Mouse (Mus musculus) CH12.LX (cell line): ENCODE data around the gene Samd4. TPM values are rescaled to one million over a fixed set of nuclear protein-coding genes. Genes with fewer than 3 reads are reported as not detected.

ENCODE experiments used
- DNase-seq: peaks from one replicate; pipeline ENCODE4 v3.0.0-alpha.2; 2013; ENCODE audit errors: extremely low read depth
- H3K27ac ChIP-seq: 2 replicates; pipeline ENCODE4 v1.5.1; 2012; ENCODE audit warnings: low read depth, mild to moderate bottlenecking, control low read depth, moderate library complexity; ENCODE audit not compliant: insufficient read depth
- H3K27me3 ChIP-seq: replicated peaks from 2 replicates; pipeline ENCODE3; 2012; ENCODE audit warnings: inconsistent platforms
- H3K36me3 ChIP-seq, 2 experiments: replicated peaks in 1 of 2; 2 replicates each; pipeline versions ENCODE3 to v1.6.1; 2012; ENCODE audit warnings: inconsistent platforms in 1 of 2, low read length in 1 of 2, mild to moderate bottlenecking in 1 of 2, mixed read lengths in 1 of 2, moderate library complexity in 1 of 2; ENCODE audit not compliant: control insufficient read depth in 1 of 2, insufficient read depth in 1 of 2
- H3K4me1 ChIP-seq, 2 experiments: 2 replicates each; pipeline ENCODE4 v1.6.1; 2012; ENCODE audit warnings: inconsistent platforms in 1 of 2, moderate library complexity in 1 of 2; ENCODE audit not compliant: insufficient read depth in 2 of 2, control insufficient read depth in 1 of 2
- H3K4me2 ChIP-seq: 2 replicates; pipeline ENCODE4 v1.6.1; 2012; ENCODE audit warnings: low read depth, mild to moderate bottlenecking, control low read depth; ENCODE audit not compliant: poor library complexity, insufficient read depth, severe bottlenecking
- H3K4me3 ChIP-seq, 3 experiments: fragments of 150-350 bp in 1 of 3; sonication (generic) in 1 of 3; replicated peaks in 1 of 3; 2 replicates each; pipeline versions ENCODE3 to v1.5.1; 2011 to 2012; ENCODE audit warnings: low read depth in 2 of 3, low read length in 2 of 3, mild to moderate bottlenecking in 2 of 3, moderate library complexity in 2 of 3, control low read depth in 1 of 3, improper control_type of control experiment in 1 of 3, inconsistent platforms in 1 of 3, mixed read lengths in 1 of 3; ENCODE audit not compliant: poor library complexity in 1 of 3
- H3K79me2 ChIP-seq: replicated peaks from 2 replicates; pipeline ENCODE4 v1.6.1; 2012; ENCODE audit warnings: mild to moderate bottlenecking, moderate library complexity; ENCODE audit not compliant: control insufficient read depth, poor library complexity, insufficient read depth, severe bottlenecking; ENCODE audit errors: extremely low read depth
- H3K9ac ChIP-seq: 2 replicates; pipeline ENCODE4 v1.6.1; 2012; ENCODE audit warnings: low read depth, mild to moderate bottlenecking, control low read depth, moderate library complexity; ENCODE audit not compliant: insufficient read depth
- H3K9me3 ChIP-seq: replicated peaks from 2 replicates; pipeline ENCODE3; 2012; ENCODE audit warnings: low read length, inconsistent platforms, mixed read lengths
- BHLHE40 ChIP-seq: IDR thresholded peaks from 2 replicates; pipeline ENCODE4 v1.6.1; 2011; ENCODE audit warnings: mild to moderate bottlenecking, low read depth, low read length, improper control_type of control experiment
- CTCF ChIP-seq, 2 experiments: IDR thresholded peaks in 1 of 2; conservative IDR thresholded peaks in 1 of 2; 2 replicates each; pipeline ENCODE4 v1.5.1; 2011 to 2012; ENCODE audit warnings: low read depth in 2 of 2, low read length in 2 of 2, improper control_type of control experiment in 1 of 2, inconsistent platforms in 1 of 2, mild to moderate bottlenecking in 1 of 2, moderate library complexity in 1 of 2
- E2F4 ChIP-seq: IDR thresholded peaks from 2 replicates; pipeline ENCODE4 v1.6.1; 2011; ENCODE audit warnings: low read depth, low read length, improper control_type of control experiment; ENCODE audit not compliant: insufficient replicate concordance
- EP300 ChIP-seq: IDR thresholded peaks from 2 replicates; pipeline ENCODE4 v1.6.1; 2011; ENCODE audit warnings: low read length, improper control_type of control experiment
- ETS1 ChIP-seq: conservative IDR thresholded peaks from 2 replicates; pipeline ENCODE4 v1.6.1; 2012; ENCODE audit warnings: low read depth, mild to moderate bottlenecking, inconsistent platforms, low read length, improper control_type of control experiment, moderate library complexity
- GABPA ChIP-seq: IDR thresholded peaks from 2 replicates; pipeline ENCODE4 v1.6.1; 2012; ENCODE audit warnings: low read depth, low read length, improper control_type of control experiment, inconsistent platforms; ENCODE audit not compliant: insufficient replicate concordance
- IRF4 ChIP-seq: IDR thresholded peaks from 2 replicates; pipeline ENCODE4 v1.6.1; 2014; ENCODE audit warnings: low read depth, mild to moderate bottlenecking, inconsistent platforms, low read length, improper control_type of control experiment
- JUN ChIP-seq: IDR thresholded peaks from 2 replicates; pipeline ENCODE4 v1.6.1; 2011; ENCODE audit warnings: low read depth, mild to moderate bottlenecking, low read length, improper control_type of control experiment, moderate library complexity; ENCODE audit not compliant: insufficient read depth
- MAX ChIP-seq: IDR thresholded peaks from 2 replicates; pipeline ENCODE4 v1.6.1; 2011; ENCODE audit warnings: low read length, improper control_type of control experiment
- MAZ ChIP-seq: IDR thresholded peaks from 2 replicates; pipeline ENCODE4 v1.6.1; 2012; ENCODE audit warnings: low read depth, mild to moderate bottlenecking, inconsistent platforms, low read length, improper control_type of control experiment, moderate library complexity
- MYC ChIP-seq: IDR thresholded peaks from 2 replicates; pipeline ENCODE4 v1.6.1; 2011; ENCODE audit warnings: low read depth, mild to moderate bottlenecking, improper control_type of control experiment, low read length
- POLR2A ChIP-seq: IDR thresholded peaks from 2 replicates; pipeline ENCODE4 v1.6.1; 2011; ENCODE audit warnings: low read depth, mild to moderate bottlenecking, improper control_type of control experiment, low read length
- RAD21 ChIP-seq: IDR thresholded peaks from 2 replicates; pipeline ENCODE4 v1.6.1; 2011; ENCODE audit warnings: low read depth, mild to moderate bottlenecking, low read length, improper control_type of control experiment, moderate library complexity
- SIN3A ChIP-seq: IDR thresholded peaks from 2 replicates; pipeline ENCODE4 v1.6.1; 2012; ENCODE audit warnings: low read length, improper control_type of control experiment, inconsistent platforms
- SMC3 ChIP-seq: IDR thresholded peaks from 2 replicates; pipeline ENCODE4 v1.6.1; 2011; ENCODE audit warnings: low read depth, low read length, improper control_type of control experiment
- TCF12 ChIP-seq: IDR thresholded peaks from 2 replicates; pipeline ENCODE4 v1.6.1; 2014; ENCODE audit warnings: low read depth, mild to moderate bottlenecking, inconsistent platforms, low read length, improper control_type of control experiment
- UBTF ChIP-seq: IDR thresholded peaks from 2 replicates; pipeline ENCODE4 v1.6.1; 2012; ENCODE audit warnings: low read depth, mild to moderate bottlenecking, inconsistent platforms, low read length, improper control_type of control experiment, moderate library complexity
- ZC3H11A ChIP-seq: IDR thresholded peaks from 2 replicates; pipeline ENCODE4 v1.6.1; 2012; ENCODE audit warnings: low read depth, mild to moderate bottlenecking, inconsistent platforms, low read length, improper control_type of control experiment
- ZNF384 ChIP-seq: IDR thresholded peaks from 2 replicates; pipeline ENCODE4 v1.6.1; 2012; ENCODE audit warnings: low read depth, low read length, improper control_type of control experiment, inconsistent platforms
- dilution Hi-C: fragments of 300-500 bp; cut with MboI; formaldehyde crosslinking; loops from 2 replicates; pipeline ENCODE4 v1.14.3; 2020; ENCODE audit warnings: low sequenced_read_pairs; ENCODE audit not compliant: extremely low pct_unique_long_range_greater_than_20kb, extremely low pct_ligation_motif_present
- in situ Hi-C: fragments of 300-500 bp; cut with MboI; formaldehyde crosslinking; loops from 3 replicates; pipeline ENCODE4 v1.14.3; 2019; ENCODE audit warnings: low sequenced_read_pairs, low pct_ligation_motif_present, low pct_unique_long_range_greater_than_20kb, mixed read lengths
- polyA plus RNA-seq: library from polyadenylated mRNA; unstranded; fragments of >175 nt; gene quantifications from 2 replicates; pipeline ENCODE4 v1.2.1, GENCODE M21; 2012; ENCODE audit warnings: low read depth; ENCODE audit not compliant: insufficient read length
- total RNA-seq, 2 experiments: library from RNA; depleted of rRNA; stranded (reverse); fragments of 300-350 nt in 1 of 2; fragments of >200 nt in 1 of 2; gene quantifications; 2 replicates each; pipeline ENCODE4 v1.2.3; 2012 to 2014

The Samd4 gene
- total and polyA plus RNA-seq, 3 experiments = 0.64 to 4.6 (median 1.5) TPM

DNA sequence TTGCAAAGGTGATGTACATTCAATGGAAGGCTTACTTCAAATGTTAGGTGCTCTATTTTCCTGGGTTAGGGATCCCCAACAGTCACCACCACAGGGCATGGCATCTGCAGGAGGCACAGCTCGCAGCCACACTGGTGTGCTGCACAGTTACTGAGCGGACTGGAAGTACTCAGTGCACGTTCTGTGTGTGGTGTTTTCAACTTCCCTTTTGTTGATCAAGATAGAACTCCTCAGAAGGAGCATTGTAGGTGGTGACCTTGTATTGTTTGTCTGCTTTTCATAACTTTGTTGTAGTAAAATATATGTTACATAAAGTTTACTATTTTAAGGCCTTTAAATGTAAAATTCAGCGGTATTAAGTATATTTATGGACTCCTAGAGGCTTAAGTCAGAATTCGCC, 19.7 kb upstream of the Samd4 start:
- Histone ChIP-seq H3K27me3 (no peaks in the 10 kb centered on the region), H3K27ac (no peak overlapping the region), H3K4me2 (no peak overlapping the region), H3K4me3 (no peak overlapping the region), H3K36me3 (no peaks in the 10 kb centered on the region), H3K4me1 (0 out of 4 replicates have a peak, but pooled peaks cover 0 to 2% of the 10 kb centered on the region in 2 experiments), H3K79me2 (no peaks in the 10 kb centered on the region), H3K9ac (no peak overlapping the region), H3K9me3 (no peaks in the 10 kb centered on the region)
- in situ Hi-C loops (no loop called here), dilution Hi-C loops (no loop called here)
- TF ChIP-seq JUN = no peak
- no peak for TF ChIP-seq ZC3H11A
- TF ChIP-seq GABPA = no peak
- TF ChIP-seq RAD21 = no peak
- no peak for TF ChIP-seq POLR2A
- TF ChIP-seq IRF4 = no peak
- no peak for TF ChIP-seq TCF12
- TF ChIP-seq UBTF = no peak
- TF ChIP-seq ZNF384 = no peak
- no peak for TF ChIP-seq ETS1
- DNase-seq = no peak

DNA sequence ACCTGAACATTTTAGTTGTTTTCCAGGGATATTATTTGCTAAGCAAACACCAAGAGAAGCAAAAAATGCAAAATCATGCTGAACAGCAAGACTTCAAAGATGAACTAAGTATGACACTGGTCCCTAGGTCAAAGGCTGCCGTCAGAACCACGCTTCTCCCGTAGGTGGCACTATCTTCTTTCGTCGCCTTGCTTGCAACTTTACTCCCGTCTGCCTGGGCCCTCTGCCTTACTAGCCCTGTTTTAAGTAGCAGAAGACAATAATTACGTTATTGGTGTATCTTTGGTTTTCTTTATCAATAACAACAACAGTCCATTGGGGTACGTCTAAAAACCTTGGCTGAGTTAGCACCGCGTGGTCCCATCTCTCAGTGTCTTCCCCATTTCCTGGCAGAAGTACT, 1.7 kb upstream of the Samd4 start:
- no peaks in the 10 kb centered on the region for H3K9me3 ChIP-seq
- H3K79me2 ChIP-seq = no peaks in the 10 kb centered on the region
- no peak overlapping the region for H3K9ac ChIP-seq
- peaks cover 3 to 18% of the 10 kb centered on the region in 2 experiments for H3K4me1 ChIP-seq
- in situ Hi-C loops (loop anchor here (5.0 to 25.0 kb wide), 3 partner anchors 106 to 356 kb away; no protein-coding TSS in a partner anchor), dilution Hi-C loops (no loop called here)
- TF ChIP-seq CTCF (conservative IDR thresholded peaks at IDR 0.05 in 1 of 2, IDR thresholded peaks at IDR 0.05 in 1 of 2; ENCODE audit: low read depth in 2 of 2, low read length in 2 of 2) (peak; percentile 75 to 91; a peak in 3 of 4 replicates), ZNF384 (no peak), SIN3A (no peak), IRF4 (peak; percentile 27; the same call in 1 of the 2 replicates), UBTF (no peak), RAD21 (peak; percentile 92), MAZ (no peak), SMC3 (peak; percentile 80), BHLHE40 (no peak), MAX (peak; percentile 25; the same call in 1 of the 2 replicates), ZC3H11A (peak; percentile 17; the same call in 1 of the 2 replicates), EP300 (no peak), MYC (no peak), GABPA (no peak), E2F4 (no peak)
- TF ChIP-seq, all 38 proteins: peak for 6
- Histone ChIP-seq H3K4me3 (no peak overlapping the region), H3K36me3 (no peaks in the 10 kb centered on the region), H3K27ac (no peak overlapping the region), H3K27me3 (peaks cover 13% of the 10 kb centered on the region), H3K4me2 (no peak overlapping the region)
- peak; percentile 74 for DNase-seq
